ENCODE assay signal across 8 mouse cellular contexts in the genomic region with DNA sequence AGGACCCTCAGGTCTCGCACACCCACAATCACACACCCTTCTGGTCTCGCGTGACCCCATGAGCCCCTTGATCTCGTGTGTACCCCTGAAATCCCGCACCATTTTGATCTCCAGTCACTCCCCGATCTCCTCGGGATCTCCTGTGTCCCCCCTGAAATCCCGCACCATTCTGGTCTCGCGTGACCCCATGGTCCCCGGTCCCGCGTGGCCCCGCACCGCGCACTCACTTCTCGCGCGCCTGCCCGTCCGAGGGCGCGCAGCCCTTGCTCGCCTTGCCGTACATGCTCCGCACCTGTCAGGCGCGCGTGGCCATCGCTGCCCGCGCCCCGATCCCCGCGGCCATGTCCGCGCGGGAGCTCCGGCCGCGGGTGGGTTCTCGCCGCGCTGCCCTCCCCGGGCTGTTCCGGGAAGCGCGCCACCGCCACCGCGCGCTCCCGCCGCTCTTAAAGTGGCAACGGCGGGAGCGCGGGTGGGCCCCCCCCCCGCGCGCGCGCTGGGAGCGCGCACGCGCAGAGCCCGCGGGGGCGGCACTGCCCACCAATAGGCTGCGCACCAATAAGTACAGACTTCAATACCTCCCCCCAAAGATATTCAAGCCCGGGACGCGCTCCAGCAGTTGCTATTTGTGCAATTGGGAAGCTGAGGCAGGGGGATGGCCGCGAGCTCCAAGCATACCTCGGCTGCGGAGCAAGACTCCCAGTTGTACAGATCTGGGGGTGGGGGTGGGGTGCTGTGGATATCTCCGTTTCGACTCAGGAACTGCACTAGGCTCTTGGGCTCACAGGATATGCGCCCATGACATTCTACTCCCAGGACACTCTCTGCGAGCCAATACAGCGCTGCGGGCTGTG. TPM values are rescaled to one million over a fixed set of nuclear protein-coding genes. Genes with fewer than 3 reads are reported as not detected.
DNase-seq lines count a peak whose midpoint lies in the region; ATAC-seq lines count a peak whose summit lies in the region.

No protein-coding gene starts in this region.

- peak overlapping the region; percentile 90 for H3K9ac ChIP-seq in intestine, embryonic 14.5 days (ENCODE audit: low read length)
- H3K9ac ChIP-seq in liver, embryonic 13.5 days, result peak overlapping the region; percentile 94
- peak overlapping the region; percentile 92 for H3K9ac ChIP-seq in neural tube, embryonic 13.5 days

- H3K27ac ChIP-seq in intestine, embryonic 14.5 days (ENCODE audit: low read depth), result peak overlapping the region; percentile 100
- H3K27ac ChIP-seq in liver, embryonic 13.5 days, result peak overlapping the region; percentile 91
- peak overlapping the region; percentile 93 for H3K27ac ChIP-seq in neural tube, embryonic 13.5 days (replicated peaks)

- H3K27me3 ChIP-seq in intestine, embryonic 14.5 days (replicated peaks; ENCODE audit: control insufficient read depth, insufficient read depth, low read length), result no peaks in the 10 kb centered on the region
- H3K27me3 ChIP-seq in liver, embryonic 13.5 days, result peaks cover 5% of the 10 kb centered on the region; the same call in 1 of the 2 replicates
- no peaks in the 10 kb centered on the region for H3K27me3 ChIP-seq in neural tube, embryonic 13.5 days

- WGBS in intestine, embryonic 14.5 days, result 2% methylated on average over 79 of the region's 84 CpGs
- under 1% methylated on average over 77 of the region's 84 CpGs for WGBS in liver, embryonic 13.5 days (ENCODE audit: insufficient replicate concordance)
- WGBS in neural tube, embryonic 13.5 days, result 2% methylated on average over 81 of the region's 84 CpGs

- no peak for ATAC-seq in intestine, embryonic 14.5 days (replicated peaks; ENCODE audit: low FRiP score, low TSS enrichment, low read depth)
- peak; percentile 10; the same call in 1 of the 2 replicates for ATAC-seq in liver, embryonic 13.5 days (ENCODE audit: low read depth)
- ATAC-seq in neural tube, embryonic 13.5 days (ENCODE audit: low read depth), result peak; percentile 9; the same call in 1 of the 2 replicates
- ATAC-seq in erythroid progenitor cell, adult 5-6 weeks (replicated peaks; ENCODE audit: low FRiP score, poor library complexity, severe bottlenecking), result no peak

- H3K36me3 ChIP-seq in intestine, embryonic 14.5 days (ENCODE audit: control insufficient read depth, insufficient read depth, low read length), result no peaks in the 10 kb centered on the region
- 0 out of 2 replicates have a peak, but pooled peaks cover under 1% of the 10 kb centered on the region for H3K36me3 ChIP-seq in liver, embryonic 13.5 days
- H3K36me3 ChIP-seq in neural tube, embryonic 13.5 days, result peaks cover 1% of the 10 kb centered on the region; the same call in 1 of the 2 replicates

- peaks cover 29% of the 10 kb centered on the region for H3K4me1 ChIP-seq in intestine, embryonic 14.5 days (replicated peaks; ENCODE audit: control insufficient read depth, insufficient read depth, low read length)
- H3K4me1 ChIP-seq in liver, embryonic 13.5 days (replicated peaks), result peaks cover 83% of the 10 kb centered on the region
- H3K4me1 ChIP-seq in neural tube, embryonic 13.5 days (replicated peaks), result peaks cover 80% of the 10 kb centered on the region

- H3K4me3 ChIP-seq in intestine, embryonic 14.5 days (ENCODE audit: low read depth, low read length), result peak overlapping the region; percentile 78
- peak overlapping the region; percentile 81 for H3K4me3 ChIP-seq in liver, embryonic 13.5 days (replicated peaks)
- H3K4me3 ChIP-seq in neural tube, embryonic 13.5 days, result peak overlapping the region; percentile 82

- peak overlapping the region; percentile 98 for H3K4me2 ChIP-seq in intestine, embryonic 14.5 days (ENCODE audit: low read length)
- H3K4me2 ChIP-seq in liver, embryonic 13.5 days, result peak overlapping the region; percentile 93
- peak overlapping the region; percentile 88 for H3K4me2 ChIP-seq in neural tube, embryonic 13.5 days

- DNase-seq in right cerebral cortex, postnatal 10 days (ENCODE audit: low spot score in 2 of 2), result peak; percentile 76 to 77
- DNase-seq in right cerebral cortex, adult 18-20 months, result no peak
- DNase-seq in cerebellum, adult 11-12 months, result peak; percentile 65
- DNase-seq in forelimb bud, embryonic 11.5 days (ENCODE audit: low read depth, low spot score), result peak; percentile 68
- peak; percentile 82 for DNase-seq in intestine, embryonic 14.5 days (ENCODE audit: low spot score)
- no peak for DNase-seq in liver, embryonic 13.5 days

- no peaks in the 10 kb centered on the region for H3K9me3 ChIP-seq in intestine, embryonic 14.5 days (ENCODE audit: control insufficient read depth, low read length)
- H3K9me3 ChIP-seq in liver, embryonic 13.5 days (replicated peaks), result no peaks in the 10 kb centered on the region
- H3K9me3 ChIP-seq in neural tube, embryonic 13.5 days, result no peaks in the 10 kb centered on the region

RNA-seq across cellular contexts. Expression of gene Ssbp4, which starts 0.5 kb away (rescaled TPM):
- polyA plus RNA-seq in intestine, embryonic 14.5 days (2014; fragmentation: Nextera tagmentation; extraction: Ambion mirVana), result 124 and 125 TPM in 2 replicates
- 54.2 and 62.4 TPM in 2 replicates for polyA plus RNA-seq in liver, embryonic 13.5 days (2015; fragmentation: Nextera tagmentation; extraction: Ambion mirVana)
- 117 and 141 TPM in 2 replicates for polyA plus RNA-seq in neural tube, embryonic 13.5 days (2015; fragmentation: Nextera tagmentation; extraction: Ambion mirVana)
- total RNA-seq in erythroid progenitor cell, adult 5-6 weeks (2015; ENCODE audit: low replicate concordance), result 9.0 and 13.0 TPM in 2 replicates
- 18.1 and 30.6 TPM in 2 replicates for total RNA-seq in erythroid progenitor cell, adult 5-6 weeks (2017; ENCODE audit: low replicate concordance)

RNA-seq across cellular contexts. Expression of gene Lrrc25, which starts 7.8 kb away (rescaled TPM):
- 1.2 and 2.0 TPM in 2 replicates for polyA plus RNA-seq in intestine, embryonic 14.5 days (2014; fragmentation: Nextera tagmentation; extraction: Ambion mirVana)
- polyA plus RNA-seq in liver, embryonic 13.5 days (2015; fragmentation: Nextera tagmentation; extraction: Ambion mirVana), result 5.4 and 5.6 TPM in 2 replicates
- polyA plus RNA-seq in neural tube, embryonic 13.5 days (2015; fragmentation: Nextera tagmentation; extraction: Ambion mirVana), result 1.5 and 1.8 TPM in 2 replicates
- total RNA-seq in erythroid progenitor cell, adult 5-6 weeks (2015; ENCODE audit: low replicate concordance), result 2.5 and 11.7 TPM in 2 replicates
- total RNA-seq in erythroid progenitor cell, adult 5-6 weeks (2017; ENCODE audit: low replicate concordance), result 2.3 and 3.5 TPM in 2 replicates

RNA-seq across cellular contexts. Expression of gene Isyna1, which starts 13.9 kb away (rescaled TPM):
- polyA plus RNA-seq in intestine, embryonic 14.5 days (2014; fragmentation: Nextera tagmentation; extraction: Ambion mirVana), result 86.8 and 106 TPM in 2 replicates
- polyA plus RNA-seq in liver, embryonic 13.5 days (2015; fragmentation: Nextera tagmentation; extraction: Ambion mirVana), result 82.8 and 84.9 TPM in 2 replicates
- polyA plus RNA-seq in neural tube, embryonic 13.5 days (2015; fragmentation: Nextera tagmentation; extraction: Ambion mirVana), result 113 and 115 TPM in 2 replicates
- 5.8 and 15.9 TPM in 2 replicates for total RNA-seq in erythroid progenitor cell, adult 5-6 weeks (2015; ENCODE audit: low replicate concordance)
- 2.5 and 8.0 TPM in 2 replicates for total RNA-seq in erythroid progenitor cell, adult 5-6 weeks (2017; ENCODE audit: low replicate concordance)

RNA-seq across cellular contexts. Expression of gene Gdf15, which starts 24.1 kb away (rescaled TPM):
- polyA plus RNA-seq in intestine, embryonic 14.5 days (2014; fragmentation: Nextera tagmentation; extraction: Ambion mirVana), result 0.55 and 1.1 TPM in 2 replicates
- 3.9 and 4.1 TPM in 2 replicates for polyA plus RNA-seq in liver, embryonic 13.5 days (2015; fragmentation: Nextera tagmentation; extraction: Ambion mirVana)
- not detected in 2 replicates for polyA plus RNA-seq in neural tube, embryonic 13.5 days (2015; fragmentation: Nextera tagmentation; extraction: Ambion mirVana)
- total RNA-seq in erythroid progenitor cell, adult 5-6 weeks (2015; ENCODE audit: low replicate concordance), result not detected in 2 replicates
- total RNA-seq in erythroid progenitor cell, adult 5-6 weeks (2017; ENCODE audit: low replicate concordance), result not detected in 2 replicates

RNA-seq across cellular contexts. Expression of gene Pgpep1, which starts 52.1 kb away (rescaled TPM):
- polyA plus RNA-seq in intestine, embryonic 14.5 days (2014; fragmentation: Nextera tagmentation; extraction: Ambion mirVana), result 65.5 and 65.9 TPM in 2 replicates
- polyA plus RNA-seq in liver, embryonic 13.5 days (2015; fragmentation: Nextera tagmentation; extraction: Ambion mirVana), result 17.9 and 19.5 TPM in 2 replicates
- polyA plus RNA-seq in neural tube, embryonic 13.5 days (2015; fragmentation: Nextera tagmentation; extraction: Ambion mirVana), result 102 and 108 TPM in 2 replicates
- total RNA-seq in erythroid progenitor cell, adult 5-6 weeks (2015; ENCODE audit: low replicate concordance), result 0.36 and 6.3 TPM in 2 replicates
- total RNA-seq in erythroid progenitor cell, adult 5-6 weeks (2017; ENCODE audit: low replicate concordance), result under 0.01 and 3.0 TPM in 2 replicates

Comparison
In these comparisons a context has a peak if more than half of its experiments do, and no peak if none do; other contexts are left out.
1. DNase-seq: peak in right cerebral cortex, postnatal 10 days (2 of 2), cerebellum, adult 11-12 months (single experiment), forelimb bud, embryonic 11.5 days (single experiment) and intestine, embryonic 14.5 days (single experiment); none in right cerebral cortex, adult 18-20 months (single experiment) and liver, embryonic 13.5 days (single experiment).
2. ATAC-seq: peak in liver, embryonic 13.5 days (single experiment) and neural tube, embryonic 13.5 days (single experiment); none in intestine, embryonic 14.5 days (single experiment) and erythroid progenitor cell, adult 5-6 weeks (single experiment).
3. Peak in every context shown above with its lines, with median percentiles within 50 percentile points of each other: H3K27ac ChIP-seq, H3K4me2 ChIP-seq, H3K4me3 ChIP-seq and H3K9ac ChIP-seq.